Mouse (Mus musculus): ENCODE data around the gene Gabrb3. TPM values are rescaled to one million over a fixed set of nuclear protein-coding genes. Genes with fewer than 3 reads are reported as not detected.

The Gabrb3 gene
- total RNA-seq (2014; fragmentation: Nextera tagmentation) (not detected in 2 replicates), total RNA-seq (2017) (0.16 and 0.17 TPM in 2 replicates), polyA plus RNA-seq (2012) (not detected in 2 replicates)

DNA sequence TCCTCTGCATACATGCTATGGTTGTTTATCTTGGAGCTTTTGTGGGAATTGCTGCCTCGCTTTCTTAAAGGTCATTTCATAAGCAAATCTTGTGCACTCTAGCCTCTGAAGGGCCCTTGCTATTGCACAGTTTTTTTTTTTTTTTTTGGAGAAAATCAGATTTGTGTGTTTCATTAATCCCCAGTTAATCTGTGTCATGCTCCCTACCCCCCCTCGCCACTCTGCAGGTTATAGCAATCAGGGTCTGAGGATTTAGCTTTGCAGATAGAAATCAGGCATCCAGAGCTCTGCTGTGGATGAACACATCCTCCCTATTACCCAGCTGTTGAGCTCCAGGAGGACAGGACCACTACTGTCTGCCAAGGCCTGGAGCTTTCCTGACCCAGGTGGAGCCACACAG, at the start of gene Gabrb3:
Gene Gabrb3 (plus strand): TSS at position 301 of the 400 bp plus-strand sequence.
- H3K4me1 ChIP-seq (ENCODE audit: insufficient read depth, low read depth, low read length), result no peaks in the 10 kb centered on the region
- ATAC-seq (ENCODE audit: extremely low read depth, insufficient number of reproducible peaks, low FRiP score, poor library complexity, severe bottlenecking) (no peak), DNase-seq (ENCODE audit: low spot score) (no peak)
- no peaks in the 10 kb centered on the region for H3K27me3 ChIP-seq (ENCODE audit: insufficient read depth, low read length)
- no peaks in the 10 kb centered on the region for H3K36me3 ChIP-seq (replicated peaks)
- no peak for TF ChIP-seq TAL1 (conservative IDR thresholded peaks at IDR 0.05; ENCODE audit: low read depth, low read length)
- no peak for TF ChIP-seq GATA2 (IDR thresholded peaks at IDR 0.05; ENCODE audit: borderline replicate concordance, low read depth, low read length)
- no peak for TF ChIP-seq GATA1 (IDR thresholded peaks at IDR 0.05; ENCODE audit: borderline replicate concordance, low read length)
- no peak for TF ChIP-seq POLR2AphosphoS5 (IDR thresholded peaks at IDR 0.05; ENCODE audit: insufficient replicate concordance, low read depth, low read length)
- no peak for TF ChIP-seq CTCF (IDR thresholded peaks at IDR 0.05; ENCODE audit: low read depth, low read length)
- no peak within 1 kb of the TSS for H3K4me3 ChIP-seq (ENCODE audit: low read depth, low read length)
- H3K9me3 ChIP-seq (replicated peaks), result peaks cover 19% of the 10 kb centered on the region

DNA sequence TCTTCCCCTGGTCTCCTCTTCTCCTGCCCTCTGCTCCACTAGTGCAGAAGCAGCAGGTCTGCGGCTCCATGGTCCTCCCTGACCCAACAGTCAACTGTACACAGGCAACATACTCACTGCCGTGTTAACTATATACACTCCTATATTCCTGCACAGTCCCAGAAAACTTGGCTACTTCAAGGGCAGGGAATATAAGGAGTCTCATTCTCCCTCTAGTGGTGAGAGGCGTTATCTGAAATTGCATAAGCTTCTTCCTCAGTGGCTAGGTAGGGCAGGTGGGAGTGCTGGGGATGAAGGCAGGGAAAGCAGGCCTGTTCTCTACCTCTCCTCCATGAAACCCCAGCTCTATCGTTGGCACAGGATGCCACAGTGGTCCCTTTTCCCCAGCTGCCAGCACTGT, 35.4 kb upstream of the Gabrb3 start:
- no peak for DNase-seq (ENCODE audit: low spot score)
- Histone ChIP-seq H3K9me3 (replicated peaks) (peaks cover 21% of the 10 kb centered on the region), H3K36me3 (replicated peaks) (no peaks in the 10 kb centered on the region), H3K27me3 (ENCODE audit: insufficient read depth, low read length) (no peaks in the 10 kb centered on the region), H3K4me1 (ENCODE audit: insufficient read depth, low read depth, low read length) (no peaks in the 10 kb centered on the region), H3K4me3 (ENCODE audit: low read depth, low read length) (no peak overlapping the region)
- TF ChIP-seq GATA1 (IDR thresholded peaks at IDR 0.05; ENCODE audit: borderline replicate concordance, low read length), result no peak
- ATAC-seq (ENCODE audit: extremely low read depth, insufficient number of reproducible peaks, low FRiP score, poor library complexity, severe bottlenecking), result no peak

DNA sequence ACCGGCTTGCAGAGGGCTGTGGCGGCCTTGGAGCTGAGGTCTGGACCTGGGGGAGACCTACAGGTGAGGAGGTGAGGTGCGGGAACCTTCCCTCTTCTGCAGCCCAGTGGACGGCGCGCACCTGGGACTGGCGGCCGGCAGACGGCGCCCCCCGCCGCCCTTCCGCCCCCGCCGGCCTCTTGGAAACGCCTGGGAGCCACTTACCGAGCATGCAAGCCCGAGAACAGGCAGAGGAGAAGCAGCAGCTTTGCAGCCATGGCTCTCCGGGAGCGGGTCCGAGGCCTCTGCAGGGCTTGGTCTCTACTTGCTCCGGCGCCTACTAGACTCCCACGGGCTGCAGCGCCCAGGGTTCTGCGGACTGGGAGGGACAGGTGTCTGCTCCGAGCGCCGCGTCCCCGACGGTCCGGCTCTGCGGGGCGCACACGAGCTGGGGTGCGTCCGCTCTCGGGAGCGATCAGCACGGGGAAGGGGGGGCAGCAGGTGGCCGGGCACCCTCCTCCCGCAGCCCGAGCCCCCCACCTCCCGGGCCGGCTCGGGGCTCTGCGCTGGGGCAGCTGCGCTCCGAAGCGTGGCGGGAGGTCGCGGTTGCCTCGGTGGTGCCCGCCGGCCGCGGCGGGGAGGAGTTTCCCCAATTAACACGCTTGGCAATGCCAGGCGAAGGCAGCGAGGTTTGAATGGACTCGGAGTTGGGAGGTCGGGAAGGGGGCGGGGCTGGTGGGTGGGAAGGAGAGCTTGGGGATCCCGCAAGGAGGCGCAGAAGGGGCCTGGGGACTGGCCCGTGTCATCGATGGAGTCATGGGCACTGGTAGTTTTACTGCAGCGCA, 32.8 kb upstream of the Gabrb3 start, which contains the start of gene Gabrg3:
Gene Gabrg3 (minus strand): TSS at position 672 of the 824 bp plus-strand sequence.
- no peak within 1 kb of the TSS for H3K4me3 ChIP-seq (ENCODE audit: low read depth, low read length)
- TF ChIP-seq GATA1 (IDR thresholded peaks at IDR 0.05; ENCODE audit: borderline replicate concordance, low read length), result no peak
- H3K9me3 ChIP-seq (replicated peaks), result peaks cover 22% of the 10 kb centered on the region
- H3K36me3 ChIP-seq (replicated peaks), result no peaks in the 10 kb centered on the region
- ATAC-seq (ENCODE audit: extremely low read depth, insufficient number of reproducible peaks, low FRiP score, poor library complexity, severe bottlenecking) (no peak), DNase-seq (ENCODE audit: low spot score) (no peak)
- H3K27me3 ChIP-seq (ENCODE audit: insufficient read depth, low read length), result no peaks in the 10 kb centered on the region
- H3K4me1 ChIP-seq (ENCODE audit: insufficient read depth, low read depth, low read length), result no peaks in the 10 kb centered on the region

GRCm38 (mm10) chr7:57387341-57387654, 32.2 kb upstream of the Gabrb3 start:
- H3K4me3 ChIP-seq (ENCODE audit: low read depth, low read length), result no peak overlapping the region
- no peak for ATAC-seq (ENCODE audit: extremely low read depth, insufficient number of reproducible peaks, low FRiP score, poor library complexity, severe bottlenecking)
- no peaks in the 10 kb centered on the region for H3K27me3 ChIP-seq (ENCODE audit: insufficient read depth, low read length)
- no peaks in the 10 kb centered on the region for H3K36me3 ChIP-seq (replicated peaks)
- peaks cover 22% of the 10 kb centered on the region for H3K9me3 ChIP-seq (replicated peaks)
- no peaks in the 10 kb centered on the region for H3K4me1 ChIP-seq (ENCODE audit: insufficient read depth, low read depth, low read length)
- TF ChIP-seq TAL1 (conservative IDR thresholded peaks at IDR 0.05; ENCODE audit: low read depth, low read length) (no peak), GATA1 (IDR thresholded peaks at IDR 0.05; ENCODE audit: borderline replicate concordance, low read length) (no peak), POLR2AphosphoS5 (IDR thresholded peaks at IDR 0.05; ENCODE audit: insufficient replicate concordance, low read depth, low read length) (no peak), CTCF (IDR thresholded peaks at IDR 0.05; ENCODE audit: low read depth, low read length) (no peak)
- DNase-seq (ENCODE audit: low spot score), result no peak

DNA sequence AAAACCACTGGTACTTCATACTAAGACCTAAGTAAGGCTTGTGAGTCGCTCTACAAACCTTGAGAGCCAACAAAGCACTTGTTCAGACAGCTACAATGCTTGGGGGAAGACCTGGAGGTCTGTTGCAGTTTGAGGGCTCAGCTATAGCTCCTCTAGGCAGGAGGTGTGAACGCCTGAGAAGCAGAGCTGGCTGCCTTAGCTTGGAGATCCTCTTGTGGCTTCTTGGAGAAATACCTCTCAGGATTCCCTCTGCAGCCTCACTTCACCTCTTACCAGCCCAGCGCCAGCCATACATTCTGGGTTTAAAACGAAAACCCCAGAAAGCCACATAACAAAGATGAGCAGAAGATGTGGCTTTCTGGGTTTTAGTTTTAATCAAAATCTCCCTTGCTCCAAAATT, 29.4 kb upstream of the Gabrb3 start:
- no peaks in the 10 kb centered on the region for H3K36me3 ChIP-seq (replicated peaks)
- no peak overlapping the region for H3K4me3 ChIP-seq (ENCODE audit: low read depth, low read length)
- no peak for ATAC-seq (ENCODE audit: extremely low read depth, insufficient number of reproducible peaks, low FRiP score, poor library complexity, severe bottlenecking)
- no peaks in the 10 kb centered on the region for H3K4me1 ChIP-seq (ENCODE audit: insufficient read depth, low read depth, low read length)
- peaks cover 15% of the 10 kb centered on the region for H3K9me3 ChIP-seq (replicated peaks)
- no peaks in the 10 kb centered on the region for H3K27me3 ChIP-seq (ENCODE audit: insufficient read depth, low read length)
- TF ChIP-seq CTCF (IDR thresholded peaks at IDR 0.05; ENCODE audit: low read depth, low read length), result no peak
- TF ChIP-seq GATA1 (IDR thresholded peaks at IDR 0.05; ENCODE audit: borderline replicate concordance, low read length), result no peak
- no peak for TF ChIP-seq GATA2 (IDR thresholded peaks at IDR 0.05; ENCODE audit: borderline replicate concordance, low read depth, low read length)
- TF ChIP-seq POLR2AphosphoS5 (IDR thresholded peaks at IDR 0.05; ENCODE audit: insufficient replicate concordance, low read depth, low read length), result no peak
- no peak for TF ChIP-seq TAL1 (conservative IDR thresholded peaks at IDR 0.05; ENCODE audit: low read depth, low read length)
- DNase-seq (ENCODE audit: low spot score), result no peak

DNA sequence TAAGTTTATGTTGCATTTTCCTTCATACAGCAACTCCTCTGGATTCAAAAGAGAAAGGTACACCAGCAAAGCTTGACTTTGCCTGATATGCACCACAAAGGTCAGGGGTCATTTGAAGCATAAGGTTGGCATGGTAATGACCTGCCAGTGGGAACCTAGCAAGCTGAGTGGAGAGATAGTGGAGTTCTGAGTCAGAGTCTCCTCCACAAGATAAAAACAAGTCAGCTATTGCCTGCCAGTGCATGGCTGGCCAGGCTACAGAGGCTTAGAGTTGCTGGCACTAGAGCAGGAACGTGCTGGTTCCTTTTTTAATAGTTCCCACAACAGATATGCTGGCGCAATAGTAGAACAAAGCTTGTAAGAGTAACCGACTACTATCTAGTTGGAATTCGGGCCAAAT, 25.9 kb upstream of the Gabrb3 start:
- ATAC-seq (ENCODE audit: extremely low read depth, insufficient number of reproducible peaks, low FRiP score, poor library complexity, severe bottlenecking) (no peak), DNase-seq (ENCODE audit: low spot score) (no peak)
- Histone ChIP-seq H3K4me1 (ENCODE audit: insufficient read depth, low read depth, low read length) (no peaks in the 10 kb centered on the region), H3K9me3 (replicated peaks) (0 out of 2 replicates have a peak, but pooled peaks cover 4% of the 10 kb centered on the region), H3K27me3 (ENCODE audit: insufficient read depth, low read length) (no peaks in the 10 kb centered on the region), H3K4me3 (ENCODE audit: low read depth, low read length) (no peak overlapping the region), H3K36me3 (replicated peaks) (no peaks in the 10 kb centered on the region)
- TF ChIP-seq TAL1 (conservative IDR thresholded peaks at IDR 0.05; ENCODE audit: low read depth, low read length) (no peak), GATA1 (IDR thresholded peaks at IDR 0.05; ENCODE audit: borderline replicate concordance, low read length) (no peak), GATA2 (IDR thresholded peaks at IDR 0.05; ENCODE audit: borderline replicate concordance, low read depth, low read length) (no peak), POLR2AphosphoS5 (IDR thresholded peaks at IDR 0.05; ENCODE audit: insufficient replicate concordance, low read depth, low read length) (no peak), CTCF (IDR thresholded peaks at IDR 0.05; ENCODE audit: low read depth, low read length) (no peak)

Measured in G1E (cell line).